Mouse (Mus musculus): ENCODE data around the gene Arhgef12. TPM values are rescaled to one million over a fixed set of nuclear protein-coding genes. Genes with fewer than 3 reads are reported as not detected.

The Arhgef12 gene
- polyA plus RNA-seq, 1 experiment from 2014 or later, result 6.6 TPM

- no peaks in the 10 kb centered on the region for H3K27me3 ChIP-seq (ENCODE audit: control insufficient read depth, insufficient read depth, low read length)
- H3K9me3 ChIP-seq (ENCODE audit: control insufficient read depth, low read length), result no peaks in the 10 kb centered on the region
- H3K27ac ChIP-seq (replicated peaks), result no peak overlapping the region
- H3K9ac ChIP-seq (ENCODE audit: low read length), result no peak overlapping the region
- H3K4me1 ChIP-seq (replicated peaks; ENCODE audit: control insufficient read depth, insufficient read depth), result no peaks in the 10 kb centered on the region; the same call in 1 of the 2 replicates
- TF ChIP-seq CTCF (IDR thresholded peaks at IDR 0.05; ENCODE audit: low read depth), result no peak
- TF ChIP-seq EP300 (optimal IDR thresholded peaks at IDR 0.05), result no peak
- DNase-seq (ENCODE audit: low spot score), result no peak
- H3K4me3 ChIP-seq (ENCODE audit: low read depth, low read length), result no peak overlapping the region
- H3K36me3 ChIP-seq (ENCODE audit: control insufficient read depth, insufficient read depth, low read length), result no peaks in the 10 kb centered on the region
- no peak for ATAC-seq (ENCODE audit: low FRiP score, low TSS enrichment)
- no peak overlapping the region for H3K4me2 ChIP-seq (replicated peaks; ENCODE audit: low read depth)
Observed at GRCm38 (mm10) chr9:43096337-43096736, 10.7 kb downstream of the Arhgef12 start.

- Histone ChIP-seq H3K36me3 (ENCODE audit: control insufficient read depth, insufficient read depth, low read length) (no peaks in the 10 kb centered on the region), H3K4me2 (replicated peaks; ENCODE audit: low read depth) (no peak overlapping the region), H3K27me3 (ENCODE audit: control insufficient read depth, insufficient read depth, low read length) (no peaks in the 10 kb centered on the region), H3K27ac (replicated peaks) (no peak overlapping the region), H3K9me3 (ENCODE audit: control insufficient read depth, low read length) (no peaks in the 10 kb centered on the region), H3K4me1 (replicated peaks; ENCODE audit: control insufficient read depth, insufficient read depth) (no peaks in the 10 kb centered on the region; the same call in 1 of the 2 replicates), H3K9ac (ENCODE audit: low read length) (no peak overlapping the region), H3K4me3 (ENCODE audit: low read depth, low read length) (no peak overlapping the region)
- TF ChIP-seq CTCF (IDR thresholded peaks at IDR 0.05; ENCODE audit: low read depth) (no peak), EP300 (optimal IDR thresholded peaks at IDR 0.05) (no peak)
- ATAC-seq (ENCODE audit: low FRiP score, low TSS enrichment), result no peak
- no peak for DNase-seq (ENCODE audit: low spot score)
- WGBS, result 81% methylated on average over 4 of the region's 4 CpGs
Observed at GRCm38 (mm10) chr9:43094828-43095227, 12.2 kb downstream of the Arhgef12 start.

- Histone ChIP-seq H3K4me3 (ENCODE audit: low read depth, low read length) (no peak overlapping the region), H3K27me3 (ENCODE audit: control insufficient read depth, insufficient read depth, low read length) (no peaks in the 10 kb centered on the region), H3K36me3 (ENCODE audit: control insufficient read depth, insufficient read depth, low read length) (no peaks in the 10 kb centered on the region), H3K9me3 (ENCODE audit: control insufficient read depth, low read length) (no peaks in the 10 kb centered on the region), H3K9ac (ENCODE audit: low read length) (no peak overlapping the region), H3K4me2 (replicated peaks; ENCODE audit: low read depth) (no peak overlapping the region), H3K4me1 (replicated peaks; ENCODE audit: control insufficient read depth, insufficient read depth) (no peaks in the 10 kb centered on the region; the same call in 1 of the 2 replicates), H3K27ac (replicated peaks) (no peak overlapping the region)
- WGBS, result 40% methylated on average over 3 of the region's 3 CpGs
- no peak for DNase-seq (ENCODE audit: low spot score)
- TF ChIP-seq EP300 (optimal IDR thresholded peaks at IDR 0.05) (no peak), CTCF (IDR thresholded peaks at IDR 0.05; ENCODE audit: low read depth) (no peak)
- no peak for ATAC-seq (ENCODE audit: low FRiP score, low TSS enrichment)
Observed at GRCm38 (mm10) chr9:43093803-43094202, 13.2 kb downstream of the Arhgef12 start.

GRCm38 (mm10) chr9:43085686-43086285, 21.3 kb downstream of the Arhgef12 start:
- peaks cover 10% of the 10 kb centered on the region; the same call in 1 of the 2 replicates for H3K4me1 ChIP-seq (replicated peaks; ENCODE audit: control insufficient read depth, insufficient read depth)
- H3K36me3 ChIP-seq (ENCODE audit: control insufficient read depth, insufficient read depth, low read length), result no peaks in the 10 kb centered on the region
- 51% methylated on average over 1 of the region's 1 CpGs for WGBS
- no peak for ATAC-seq (ENCODE audit: low FRiP score, low TSS enrichment)
- H3K9ac ChIP-seq (ENCODE audit: low read length), result no peak overlapping the region
- no peaks in the 10 kb centered on the region for H3K27me3 ChIP-seq (ENCODE audit: control insufficient read depth, insufficient read depth, low read length)
- TF ChIP-seq EP300 (optimal IDR thresholded peaks at IDR 0.05), result no peak
- H3K27ac ChIP-seq (replicated peaks), result 0 out of 2 replicates have a peak overlapping the region, but pooled peaks have one; percentile 30
- no peak for DNase-seq (ENCODE audit: low spot score)
- H3K9me3 ChIP-seq (ENCODE audit: control insufficient read depth, low read length), result no peaks in the 10 kb centered on the region
- H3K4me2 ChIP-seq (replicated peaks; ENCODE audit: low read depth), result no peak overlapping the region
- H3K4me3 ChIP-seq (ENCODE audit: low read depth, low read length), result no peak overlapping the region

GRCm38 (mm10) chr9:43084496-43085362, 22.3 kb downstream of the Arhgef12 start:
- H3K9me3 ChIP-seq (ENCODE audit: control insufficient read depth, low read length), result no peaks in the 10 kb centered on the region
- H3K27ac ChIP-seq (replicated peaks), result no peak overlapping the region
- no peak overlapping the region for H3K4me3 ChIP-seq (ENCODE audit: low read depth, low read length)
- no peak overlapping the region for H3K4me2 ChIP-seq (replicated peaks; ENCODE audit: low read depth)
- 46% methylated on average over 7 of the region's 7 CpGs for WGBS
- no peak overlapping the region for H3K9ac ChIP-seq (ENCODE audit: low read length)
- H3K36me3 ChIP-seq (ENCODE audit: control insufficient read depth, insufficient read depth, low read length), result no peaks in the 10 kb centered on the region
- no peak for ATAC-seq (ENCODE audit: low FRiP score, low TSS enrichment)
- H3K4me1 ChIP-seq (replicated peaks; ENCODE audit: control insufficient read depth, insufficient read depth), result peaks cover 10% of the 10 kb centered on the region; the same call in 1 of the 2 replicates
- H3K27me3 ChIP-seq (ENCODE audit: control insufficient read depth, insufficient read depth, low read length), result no peaks in the 10 kb centered on the region
- DNase-seq (ENCODE audit: low spot score), result no peak
- TF ChIP-seq CTCF (IDR thresholded peaks at IDR 0.05; ENCODE audit: low read depth) (no peak), EP300 (optimal IDR thresholded peaks at IDR 0.05) (peak; percentile 47)
